Mouse (Mus musculus) spleen, postnatal 10 days (tissue): ENCODE results near the gene Nedd9.
"Not testable (repeated sequence)": the region's sequence is repeated elsewhere in the genome, so short reads cannot be mapped to it uniquely, and the experiment has no call there.

Experiments
- DNase-seq, 2 experiments: peaks; one replicate each; pipeline ENCODE4 v3.0.0; 2021 to 2022; ENCODE audit warnings: low spot score in 2 of 2

Nedd9 gene

GRCm38 (mm10) chr13:41300037-41300436, 187.1 kb downstream of the Nedd9 start:
- DNase-seq, result no peak

GRCm38 (mm10) chr13:41298996-41299395, 188.2 kb downstream of the Nedd9 start:
- DNase-seq, result no peak

GRCm38 (mm10) chr13:41298533-41298932, 188.6 kb downstream of the Nedd9 start:
- no peak for DNase-seq

GRCm38 (mm10) chr13:41296396-41296795, 190.8 kb downstream of the Nedd9 start:
- DNase-seq, result no peak

- DNase-seq, result no peak
Measured at GRCm38 (mm10) chr13:41295886-41296285, 191.3 kb downstream of the Nedd9 start.

GRCm38 (mm10) chr13:41293595-41293994, 193.6 kb downstream of the Nedd9 start:
- no peak for DNase-seq

- DNase-seq, result no peak
Measured at GRCm38 (mm10) chr13:41291466-41291974, 195.6 kb downstream of the Nedd9 start.

GRCm38 (mm10) chr13:41286285-41286684, 200.9 kb downstream of the Nedd9 start:
- no peak for DNase-seq

- DNase-seq, result no peak
Measured at GRCm38 (mm10) chr13:41285448-41285847, 201.7 kb downstream of the Nedd9 start.

GRCm38 (mm10) chr13:41283256-41283655, 203.9 kb downstream of the Nedd9 start:
- DNase-seq, result peak; percentile 41 to 74

GRCm38 (mm10) chr13:41280696-41281095, 206.5 kb downstream of the Nedd9 start:
- DNase-seq, result no peak

- DNase-seq, result no peak
Measured at GRCm38 (mm10) chr13:41273927-41274650, 213.1 kb downstream of the Nedd9 start, which contains the start of gene Gm17364. TSS of gene Gm17364 (minus strand) at chr13:41273977.

GRCm38 (mm10) chr13:41267827-41268408, 219.2 kb downstream of the Nedd9 start:
- no peak for DNase-seq

- DNase-seq, result no peak
Measured at GRCm38 (mm10) chr13:41263304-41264006, 223.7 kb downstream of the Nedd9 start.

- not testable (repeated sequence) for DNase-seq
Measured at GRCm38 (mm10) chr13:41261617-41262016, 225.5 kb downstream of the Nedd9 start.
